8 mouse cellular contexts compared by ENCODE assay signal in the genomic region with DNA sequence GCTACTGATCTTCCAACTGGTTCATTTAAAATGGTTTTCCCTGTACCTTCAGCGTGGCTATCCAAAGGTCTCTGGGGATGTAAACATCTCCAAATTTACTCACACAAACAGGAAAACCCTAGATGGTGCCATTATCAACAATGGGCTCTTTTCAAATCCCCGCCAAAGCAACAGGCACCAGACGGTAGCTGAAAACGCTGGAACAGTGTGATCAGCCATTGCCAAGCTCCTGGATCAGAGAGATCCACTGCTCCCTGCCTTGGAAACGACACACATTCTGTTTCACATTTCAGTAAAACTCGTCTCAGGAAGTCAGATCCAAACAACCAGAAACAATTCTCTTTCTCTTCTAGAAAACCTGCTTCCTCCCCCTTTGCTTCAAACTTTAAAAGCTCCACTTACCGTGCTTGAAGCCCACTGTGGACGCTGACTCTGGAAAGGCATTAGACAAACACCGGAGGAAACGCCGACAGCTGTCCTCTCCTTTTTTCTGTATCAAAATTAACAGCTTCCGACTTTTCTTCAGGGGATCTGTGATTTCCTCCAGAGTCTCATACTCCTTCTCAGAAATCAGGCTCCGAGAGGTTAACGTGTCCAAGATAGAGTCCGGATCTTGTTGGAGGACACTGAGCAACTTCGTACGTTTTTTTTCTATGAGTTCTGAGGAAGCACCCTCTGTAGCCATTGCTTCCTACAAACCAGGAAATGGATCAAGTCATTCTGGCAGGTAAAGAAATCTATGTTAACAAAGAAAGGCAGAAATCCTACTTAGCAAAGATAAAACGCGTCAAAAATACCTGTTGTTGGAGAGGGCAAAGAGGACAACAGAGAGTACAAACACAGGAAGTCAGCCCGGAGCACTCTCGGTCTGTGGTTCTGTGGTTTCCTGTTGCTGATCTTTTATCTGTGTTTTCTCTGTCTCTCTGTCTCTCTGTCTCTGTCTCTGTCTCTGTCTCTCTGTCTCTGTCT. TPM values are rescaled to one million over a fixed set of nuclear protein-coding genes. Genes with fewer than 3 reads are reported as not detected.
DNase-seq lines count a peak whose midpoint lies in the region; ATAC-seq and TF ChIP-seq lines count a peak whose summit lies in the region.

A gene (minus strand): TSS at position 854 of the 969 bp plus-strand sequence.

- H3K4me2 ChIP-seq in midbrain, embryonic 16.5 days (ENCODE audit: low read length), result no peak within 1 kb of the TSS
- H3K4me2 ChIP-seq in midbrain, embryonic 11.5 days, result no peak within 1 kb of the TSS
- H3K4me2 ChIP-seq in embryonic facial prominence, embryonic 14.5 days (ENCODE audit: low read depth, low read length), result peak within 1 kb of the TSS; percentile 46
- H3K4me2 ChIP-seq in kidney, embryonic 14.5 days (replicated peaks; ENCODE audit: low read depth, low read length), result peak within 1 kb of the TSS; percentile 22
- peak within 1 kb of the TSS; percentile 47 for H3K4me2 ChIP-seq in lung, postnatal 0 days (replicated peaks; ENCODE audit: low read depth, low read length)

- no peaks in the 10 kb centered on the region for H3K4me1 ChIP-seq in midbrain, embryonic 16.5 days (ENCODE audit: control insufficient read depth, insufficient read depth, low read length)
- no peaks in the 10 kb centered on the region for H3K4me1 ChIP-seq in midbrain, embryonic 11.5 days (ENCODE audit: control insufficient read depth, insufficient read depth, low read length)
- no peaks in the 10 kb centered on the region for H3K4me1 ChIP-seq in embryonic facial prominence, embryonic 14.5 days (ENCODE audit: control insufficient read depth, insufficient read depth, low read length)
- no peaks in the 10 kb centered on the region for H3K4me1 ChIP-seq in kidney, embryonic 14.5 days (ENCODE audit: control insufficient read depth, insufficient read depth, low read length)
- no peaks in the 10 kb centered on the region for H3K4me1 ChIP-seq in lung, postnatal 0 days (ENCODE audit: insufficient read depth, low read depth, low read length)

- no peak within 1 kb of the TSS for H3K4me3 ChIP-seq in midbrain, embryonic 16.5 days (ENCODE audit: low read depth, low read length)
- no peak within 1 kb of the TSS for H3K4me3 ChIP-seq in midbrain, embryonic 11.5 days (ENCODE audit: low read depth, low read length)
- H3K4me3 ChIP-seq in embryonic facial prominence, embryonic 14.5 days (ENCODE audit: low read depth, low read length), result peak within 1 kb of the TSS; percentile 32
- peak within 1 kb of the TSS; percentile 27 for H3K4me3 ChIP-seq in kidney, embryonic 14.5 days (ENCODE audit: low read length)
- H3K4me3 ChIP-seq in lung, postnatal 0 days (ENCODE audit: low read depth, low read length), result peak within 1 kb of the TSS; percentile 52

- no peaks in the 10 kb centered on the region for H3K9me3 ChIP-seq in midbrain, embryonic 16.5 days (replicated peaks; ENCODE audit: control insufficient read depth, low read length, poor library complexity, severe bottlenecking)
- H3K9me3 ChIP-seq in midbrain, embryonic 11.5 days (ENCODE audit: control insufficient read depth, low read length), result no peaks in the 10 kb centered on the region
- H3K9me3 ChIP-seq in embryonic facial prominence, embryonic 14.5 days (ENCODE audit: control insufficient read depth, low read length), result no peaks in the 10 kb centered on the region
- no peaks in the 10 kb centered on the region for H3K9me3 ChIP-seq in kidney, embryonic 14.5 days (ENCODE audit: control insufficient read depth, low read length)
- H3K9me3 ChIP-seq in lung, postnatal 0 days (ENCODE audit: low read length), result no peaks in the 10 kb centered on the region

- intact Hi-C loops in left cerebral cortex, postnatal 14 days (cut with DNase I), result loop anchor here (2.0 to 10.0 kb wide), 2 partner anchors 1051 to 1813 kb away; no protein-coding TSS in a partner anchor

- no peaks in the 10 kb centered on the region for H3K27me3 ChIP-seq in midbrain, embryonic 16.5 days (ENCODE audit: control insufficient read depth, insufficient read depth, low read depth, low read length)
- no peaks in the 10 kb centered on the region for H3K27me3 ChIP-seq in midbrain, embryonic 11.5 days (ENCODE audit: control insufficient read depth, insufficient read depth, low read length)
- no peaks in the 10 kb centered on the region for H3K27me3 ChIP-seq in embryonic facial prominence, embryonic 14.5 days (replicated peaks; ENCODE audit: control insufficient read depth, insufficient read depth, low read length)
- H3K27me3 ChIP-seq in kidney, embryonic 14.5 days (ENCODE audit: control insufficient read depth, insufficient read depth, low read length), result no peaks in the 10 kb centered on the region
- H3K27me3 ChIP-seq in lung, postnatal 0 days (replicated peaks; ENCODE audit: insufficient read depth, low read length), result no peaks in the 10 kb centered on the region

- DNase-seq in midbrain, embryonic 11.5 days (ENCODE audit: low spot score, missing footprints), result no peak
- DNase-seq in embryonic facial prominence, embryonic 14.5 days (ENCODE audit: low spot score), result no peak
- peak; percentile 24 for DNase-seq in lung, postnatal 0 days (ENCODE audit: low spot score)
- peak; percentile 70 for DNase-seq in thymus, postnatal 25 days
- no peak for DNase-seq in left cerebral cortex, postnatal 14 days (ENCODE audit: low spot score in 2 of 2)

- TF ChIP-seq EP300 in lung, postnatal 0 days (IDR thresholded peaks at IDR 0.05), result no peak

- no peaks in the 10 kb centered on the region for H3K36me3 ChIP-seq in midbrain, embryonic 16.5 days (ENCODE audit: control insufficient read depth, insufficient read depth, low read length)
- H3K36me3 ChIP-seq in midbrain, embryonic 11.5 days (ENCODE audit: control insufficient read depth, insufficient read depth, low read length), result no peaks in the 10 kb centered on the region
- no peaks in the 10 kb centered on the region for H3K36me3 ChIP-seq in embryonic facial prominence, embryonic 14.5 days (ENCODE audit: control insufficient read depth, insufficient read depth, low read length)
- H3K36me3 ChIP-seq in kidney, embryonic 14.5 days (ENCODE audit: control insufficient read depth, insufficient read depth, low read length), result no peaks in the 10 kb centered on the region
- no peaks in the 10 kb centered on the region for H3K36me3 ChIP-seq in lung, postnatal 0 days (ENCODE audit: insufficient read depth, low read length)

- WGBS in midbrain, embryonic 16.5 days, result 74% methylated on average over 21 of the region's 21 CpGs
- WGBS in midbrain, embryonic 11.5 days, result 77% methylated on average over 21 of the region's 21 CpGs
- 50% methylated on average over 21 of the region's 21 CpGs for WGBS in embryonic facial prominence, embryonic 14.5 days
- WGBS in kidney, embryonic 14.5 days, result 58% methylated on average over 21 of the region's 21 CpGs
- WGBS in lung, postnatal 0 days, result 20% methylated on average over 21 of the region's 21 CpGs

- TF ChIP-seq CTCF in lung, postnatal 0 days (IDR thresholded peaks at IDR 0.05), result no peak

- ATAC-seq in midbrain, embryonic 16.5 days, result no peak
- ATAC-seq in midbrain, embryonic 11.5 days (ENCODE audit: low FRiP score), result no peak
- ATAC-seq in embryonic facial prominence, embryonic 14.5 days (ENCODE audit: low read depth), result no peak
- ATAC-seq in kidney, embryonic 14.5 days (ENCODE audit: low FRiP score, low TSS enrichment), result no peak
- peak; percentile 41; the same call in 1 of the 2 replicates for ATAC-seq in lung, postnatal 0 days
- no peak for ATAC-seq in cerebellum, adult (ENCODE audit: insufficient number of reproducible peaks, low FRiP score, low TSS enrichment)

- H3K9ac ChIP-seq in midbrain, embryonic 16.5 days (ENCODE audit: low read depth, low read length), result 0 out of 2 replicates have a peak within 1 kb of the TSS, but pooled peaks have one; percentile 14
- H3K9ac ChIP-seq in midbrain, embryonic 11.5 days (ENCODE audit: low read length), result no peak within 1 kb of the TSS
- peak within 1 kb of the TSS; percentile 49; the same call in 1 of the 2 replicates for H3K9ac ChIP-seq in embryonic facial prominence, embryonic 14.5 days (ENCODE audit: low read depth, low read length)
- H3K9ac ChIP-seq in kidney, embryonic 14.5 days (ENCODE audit: low read depth, low read length), result no peak within 1 kb of the TSS
- peak within 1 kb of the TSS; percentile 42 for H3K9ac ChIP-seq in lung, postnatal 0 days (replicated peaks; ENCODE audit: low read depth)

- no peak within 1 kb of the TSS for H3K27ac ChIP-seq in midbrain, embryonic 16.5 days (ENCODE audit: low read length)
- H3K27ac ChIP-seq in midbrain, embryonic 11.5 days (ENCODE audit: low read depth, low read length), result no peak within 1 kb of the TSS
- peak within 1 kb of the TSS; percentile 55 for H3K27ac ChIP-seq in embryonic facial prominence, embryonic 14.5 days (replicated peaks; ENCODE audit: low read depth, low read length)
- H3K27ac ChIP-seq in kidney, embryonic 14.5 days (ENCODE audit: low read depth, low read length), result peak within 1 kb of the TSS; percentile 43
- H3K27ac ChIP-seq in lung, postnatal 0 days (ENCODE audit: low read length), result peak within 1 kb of the TSS; percentile 81

RNA-seq across cellular contexts. Expression of the gene that starts here (rescaled TPM):
- 0.50 and 0.65 TPM in 2 replicates for polyA plus RNA-seq in midbrain, embryonic 16.5 days (2015; fragmentation: Nextera tagmentation; extraction: Ambion mirVana)
- 0.63 and 1.5 TPM in 2 replicates for polyA plus RNA-seq in midbrain, embryonic 11.5 days (2014; fragmentation: Nextera tagmentation; extraction: Ambion mirVana)
- 1.9 and 2.1 TPM in 2 replicates for polyA plus RNA-seq in embryonic facial prominence, embryonic 14.5 days (2014; fragmentation: Nextera tagmentation; extraction: Ambion mirVana)
- 1.3 and 1.7 TPM in 2 replicates for polyA plus RNA-seq in kidney, embryonic 14.5 days (2014; fragmentation: Nextera tagmentation; extraction: Ambion mirVana)
- 2.1 and 2.7 TPM in 2 replicates for polyA plus RNA-seq in lung, postnatal 0 days (2015; fragmentation: Nextera tagmentation; extraction: Ambion mirVana)
- total RNA-seq in left cerebral cortex, postnatal 14 days (2021), result 1 to 10 TPM in 1 of 2 experiments, under 1 TPM in 1; 0.89 to 2.0 TPM

Comparison
In these comparisons a context has a peak if more than half of its experiments do, and no peak if none do; other contexts are left out.
1. H3K9ac ChIP-seq: peak in midbrain, embryonic 16.5 days (single experiment), embryonic facial prominence, embryonic 14.5 days (single experiment) and lung, postnatal 0 days (single experiment); none in midbrain, embryonic 11.5 days (single experiment) and kidney, embryonic 14.5 days (single experiment).
2. H3K27ac ChIP-seq: peak in embryonic facial prominence, embryonic 14.5 days (single experiment), kidney, embryonic 14.5 days (single experiment) and lung, postnatal 0 days (single experiment); none in midbrain, embryonic 16.5 days (single experiment) and midbrain, embryonic 11.5 days (single experiment).
3. H3K4me2 ChIP-seq: peak in embryonic facial prominence, embryonic 14.5 days (single experiment), kidney, embryonic 14.5 days (single experiment) and lung, postnatal 0 days (single experiment); none in midbrain, embryonic 16.5 days (single experiment) and midbrain, embryonic 11.5 days (single experiment).
4. H3K4me3 ChIP-seq: peak in embryonic facial prominence, embryonic 14.5 days (single experiment), kidney, embryonic 14.5 days (single experiment) and lung, postnatal 0 days (single experiment); none in midbrain, embryonic 16.5 days (single experiment) and midbrain, embryonic 11.5 days (single experiment).
5. DNase-seq: peak in lung, postnatal 0 days (single experiment) and thymus, postnatal 25 days (single experiment); none in midbrain, embryonic 11.5 days (single experiment), embryonic facial prominence, embryonic 14.5 days (single experiment) and left cerebral cortex, postnatal 14 days (0 of 2).